Mouse (Mus musculus): ENCODE results near the gene Borcs6.

The Borcs6 gene

GRCm38 (mm10) chr11:69070590-69071222, 11.2 kb downstream of the Borcs6 start, which contains the start of gene Tmem107:
Gene Tmem107 (plus strand): TSS chr11:69070806.
- DNase-seq (ENCODE audit: extremely low spot score) = peak; percentile 93

- DNase-seq (ENCODE audit: extremely low spot score) = no peak
Observed at GRCm38 (mm10) chr11:69071262-69071661, 11.7 kb downstream of the Borcs6 start.

GRCm38 (mm10) chr11:69072234-69072633, 12.7 kb downstream of the Borcs6 start:
- DNase-seq (ENCODE audit: extremely low spot score) = no peak

GRCm38 (mm10) chr11:69072666-69073064, 13.1 kb downstream of the Borcs6 start:
- DNase-seq (ENCODE audit: extremely low spot score) = no peak

- peak; percentile 93 for DNase-seq (ENCODE audit: extremely low spot score)
Observed at GRCm38 (mm10) chr11:69073065-69073888, 13.8 kb downstream of the Borcs6 start.

GRCm38 (mm10) chr11:69073951-69074775, 14.6 kb downstream of the Borcs6 start:
- DNase-seq (ENCODE audit: extremely low spot score) = no peak

GRCm38 (mm10) chr11:69074776-69075069, 15.2 kb downstream of the Borcs6 start:
- DNase-seq (ENCODE audit: extremely low spot score) = no peak

- DNase-seq (ENCODE audit: extremely low spot score) = peak; percentile 67
Observed at GRCm38 (mm10) chr11:69075764-69076479, 16.4 kb downstream of the Borcs6 start.

- DNase-seq (ENCODE audit: extremely low spot score) = no peak
Observed at GRCm38 (mm10) chr11:69076572-69076971, 17.1 kb downstream of the Borcs6 start.

- no peak for DNase-seq (ENCODE audit: extremely low spot score)
Observed at GRCm38 (mm10) chr11:69077316-69077715, 17.8 kb downstream of the Borcs6 start.

- DNase-seq (ENCODE audit: extremely low spot score) = no peak
Observed at GRCm38 (mm10) chr11:69078041-69078440, 18.5 kb downstream of the Borcs6 start.

- no peak for DNase-seq (ENCODE audit: extremely low spot score)
Observed at GRCm38 (mm10) chr11:69078805-69079438, 19.4 kb downstream of the Borcs6 start.

GRCm38 (mm10) chr11:69080102-69080854, 20.8 kb downstream of the Borcs6 start:
- DNase-seq (ENCODE audit: extremely low spot score) = no peak

GRCm38 (mm10) chr11:69080855-69081222, 21.3 kb downstream of the Borcs6 start:
- DNase-seq (ENCODE audit: extremely low spot score) = no peak

- no peak for DNase-seq (ENCODE audit: extremely low spot score)
Observed at GRCm38 (mm10) chr11:69081613-69082012, 22.1 kb downstream of the Borcs6 start.

GRCm38 (mm10) chr11:69085608-69086007, 26.1 kb downstream of the Borcs6 start:
- DNase-seq (ENCODE audit: extremely low spot score) = no peak

GRCm38 (mm10) chr11:69086390-69086789, 26.9 kb downstream of the Borcs6 start:
- DNase-seq (ENCODE audit: extremely low spot score) = no peak

- DNase-seq (ENCODE audit: extremely low spot score) = no peak
Observed at GRCm38 (mm10) chr11:69087082-69087481, 27.6 kb downstream of the Borcs6 start.

- no peak for DNase-seq (ENCODE audit: extremely low spot score)
Observed at GRCm38 (mm10) chr11:69087597-69087996, 28.1 kb downstream of the Borcs6 start.

GRCm38 (mm10) chr11:69088103-69088855, 28.8 kb downstream of the Borcs6 start, which contains the start of gene Vamp2:
Gene Vamp2 (plus strand): TSS chr11:69088490.
- DNase-seq (ENCODE audit: extremely low spot score) = peak; percentile 91
